Mouse (Mus musculus): ENCODE measurements around the gene Myo1d. TPM values are rescaled to one million over a fixed set of nuclear protein-coding genes. Genes with fewer than 3 reads are reported as not detected.

Gene Myo1d
- polyA plus RNA-seq, 1 experiment = 5.9 TPM

GRCm38 (mm10) chr11:80700611-80701010, 79.2 kb downstream of the Myo1d start:
- H3K4me1 ChIP-seq (replicated peaks; ENCODE audit: control insufficient read depth, insufficient read depth, low read length) = no peaks in the 10 kb centered on the region
- no peak for DNase-seq
- no peak for TF ChIP-seq POLR2A (IDR thresholded peaks at IDR 0.05; ENCODE audit: control insufficient read depth, extremely low read depth, insufficient read depth, low read length, poor library complexity)
- no peak overlapping the region for H3K27ac ChIP-seq (ENCODE audit: control insufficient read depth, insufficient read depth, low read length)
- H3K4me3 ChIP-seq (ENCODE audit: control insufficient read depth, insufficient read depth, low read length) = no peak overlapping the region
- H3K36me3 ChIP-seq (ENCODE audit: control insufficient read depth, insufficient read depth, low read length) = no peaks in the 10 kb centered on the region
- H3K27me3 ChIP-seq (ENCODE audit: control insufficient read depth, insufficient read depth, low read length) = no peaks in the 10 kb centered on the region
- 68% methylated on average over 4 of the region's 4 CpGs for WGBS

DNA sequence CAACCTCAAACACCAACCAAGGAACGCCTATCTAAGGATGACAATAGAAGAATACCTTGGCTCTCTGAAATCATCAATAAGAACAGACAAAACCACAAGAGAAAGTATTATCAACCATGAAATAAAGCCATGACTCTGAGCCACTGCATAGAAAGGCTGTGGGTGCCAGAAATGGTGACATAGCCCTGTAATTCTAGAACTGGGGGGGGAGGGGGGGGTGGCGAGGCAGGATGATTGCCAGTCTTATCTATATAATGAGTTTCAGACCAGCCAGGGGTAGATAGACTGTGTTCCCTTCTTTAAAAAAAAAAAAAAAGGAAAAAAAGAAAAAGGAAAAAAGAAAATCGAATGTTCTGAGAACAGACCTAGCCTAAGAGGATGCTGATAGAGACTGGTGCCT, 81.1 kb downstream of the Myo1d start:
- DNase-seq = no peak
- WGBS = 84% methylated on average over 3 of the region's 3 CpGs

GRCm38 (mm10) chr11:80696350-80696749, 83.5 kb downstream of the Myo1d start:
- no peak overlapping the region for H3K27ac ChIP-seq (ENCODE audit: control insufficient read depth, insufficient read depth, low read length)
- no peaks in the 10 kb centered on the region for H3K27me3 ChIP-seq (ENCODE audit: control insufficient read depth, insufficient read depth, low read length)
- WGBS = 11% methylated on average over 4 of the region's 4 CpGs
- no peaks in the 10 kb centered on the region for H3K36me3 ChIP-seq (ENCODE audit: control insufficient read depth, insufficient read depth, low read length)
- H3K4me1 ChIP-seq (replicated peaks; ENCODE audit: control insufficient read depth, insufficient read depth, low read length) = no peaks in the 10 kb centered on the region
- DNase-seq = no peak
- H3K4me3 ChIP-seq (ENCODE audit: control insufficient read depth, insufficient read depth, low read length) = no peak overlapping the region
- TF ChIP-seq CTCF (IDR thresholded peaks at IDR 0.05; ENCODE audit: borderline replicate concordance, control insufficient read depth, extremely low read depth, insufficient read depth, low read length, poor library complexity) (no peak), POLR2A (IDR thresholded peaks at IDR 0.05; ENCODE audit: control insufficient read depth, extremely low read depth, insufficient read depth, low read length, poor library complexity) (no peak)

More for the DNA sequence above, 81.1 kb downstream of the Myo1d start:
- Histone ChIP-seq H3K4me3 (ENCODE audit: control insufficient read depth, insufficient read depth, low read length) (no peak overlapping the region), H3K27me3 (ENCODE audit: control insufficient read depth, insufficient read depth, low read length) (no peaks in the 10 kb centered on the region), H3K36me3 (ENCODE audit: control insufficient read depth, insufficient read depth, low read length) (no peaks in the 10 kb centered on the region), H3K4me1 (replicated peaks; ENCODE audit: control insufficient read depth, insufficient read depth, low read length) (no peaks in the 10 kb centered on the region), H3K27ac (ENCODE audit: control insufficient read depth, insufficient read depth, low read length) (no peak overlapping the region)
- TF ChIP-seq POLR2A (IDR thresholded peaks at IDR 0.05; ENCODE audit: control insufficient read depth, extremely low read depth, insufficient read depth, low read length, poor library complexity) = no peak
- no peak for TF ChIP-seq CTCF (IDR thresholded peaks at IDR 0.05; ENCODE audit: borderline replicate concordance, control insufficient read depth, extremely low read depth, insufficient read depth, low read length, poor library complexity)

- no peak for DNase-seq
- no peaks in the 10 kb centered on the region for H3K36me3 ChIP-seq (ENCODE audit: control insufficient read depth, insufficient read depth, low read length)
- TF ChIP-seq POLR2A (IDR thresholded peaks at IDR 0.05; ENCODE audit: control insufficient read depth, extremely low read depth, insufficient read depth, low read length, poor library complexity) = no peak
- TF ChIP-seq CTCF (IDR thresholded peaks at IDR 0.05; ENCODE audit: borderline replicate concordance, control insufficient read depth, extremely low read depth, insufficient read depth, low read length, poor library complexity) = no peak
- H3K27ac ChIP-seq (ENCODE audit: control insufficient read depth, insufficient read depth, low read length) = no peak overlapping the region
- WGBS = 92% methylated on average over 5 of the region's 5 CpGs
- no peaks in the 10 kb centered on the region for H3K27me3 ChIP-seq (ENCODE audit: control insufficient read depth, insufficient read depth, low read length)
- no peak overlapping the region for H3K4me3 ChIP-seq (ENCODE audit: control insufficient read depth, insufficient read depth, low read length)
- H3K4me1 ChIP-seq (replicated peaks; ENCODE audit: control insufficient read depth, insufficient read depth, low read length) = no peaks in the 10 kb centered on the region
These were observed 95.2 kb downstream of the Myo1d start for GRCm38 (mm10) chr11:80684603-80685002.

- Histone ChIP-seq H3K4me1 (replicated peaks; ENCODE audit: control insufficient read depth, insufficient read depth, low read length) (no peaks in the 10 kb centered on the region), H3K27me3 (ENCODE audit: control insufficient read depth, insufficient read depth, low read length) (no peaks in the 10 kb centered on the region), H3K36me3 (ENCODE audit: control insufficient read depth, insufficient read depth, low read length) (no peaks in the 10 kb centered on the region), H3K27ac (ENCODE audit: control insufficient read depth, insufficient read depth, low read length) (no peak overlapping the region), H3K4me3 (ENCODE audit: control insufficient read depth, insufficient read depth, low read length) (no peak overlapping the region)
- no peak for DNase-seq
- TF ChIP-seq CTCF (IDR thresholded peaks at IDR 0.05; ENCODE audit: borderline replicate concordance, control insufficient read depth, extremely low read depth, insufficient read depth, low read length, poor library complexity) (no peak), POLR2A (IDR thresholded peaks at IDR 0.05; ENCODE audit: control insufficient read depth, extremely low read depth, insufficient read depth, low read length, poor library complexity) (no peak)
- 97% methylated on average over 3 of the region's 3 CpGs for WGBS
These were observed 97.1 kb downstream of the Myo1d start for GRCm38 (mm10) chr11:80682745-80683144.

GRCm38 (mm10) chr11:80673013-80673412, 106.8 kb downstream of the Myo1d start:
- no peak for TF ChIP-seq CTCF (IDR thresholded peaks at IDR 0.05; ENCODE audit: borderline replicate concordance, control insufficient read depth, extremely low read depth, insufficient read depth, low read length, poor library complexity)
- no peak for TF ChIP-seq POLR2A (IDR thresholded peaks at IDR 0.05; ENCODE audit: control insufficient read depth, extremely low read depth, insufficient read depth, low read length, poor library complexity)
- no peak overlapping the region for H3K4me3 ChIP-seq (ENCODE audit: control insufficient read depth, insufficient read depth, low read length)
- H3K4me1 ChIP-seq (replicated peaks; ENCODE audit: control insufficient read depth, insufficient read depth, low read length) = no peaks in the 10 kb centered on the region
- H3K27me3 ChIP-seq (ENCODE audit: control insufficient read depth, insufficient read depth, low read length) = no peaks in the 10 kb centered on the region
- no peaks in the 10 kb centered on the region for H3K36me3 ChIP-seq (ENCODE audit: control insufficient read depth, insufficient read depth, low read length)
- H3K27ac ChIP-seq (ENCODE audit: control insufficient read depth, insufficient read depth, low read length) = no peak overlapping the region
- 77% methylated on average over 7 of the region's 7 CpGs for WGBS
- no peak for DNase-seq

DNA sequence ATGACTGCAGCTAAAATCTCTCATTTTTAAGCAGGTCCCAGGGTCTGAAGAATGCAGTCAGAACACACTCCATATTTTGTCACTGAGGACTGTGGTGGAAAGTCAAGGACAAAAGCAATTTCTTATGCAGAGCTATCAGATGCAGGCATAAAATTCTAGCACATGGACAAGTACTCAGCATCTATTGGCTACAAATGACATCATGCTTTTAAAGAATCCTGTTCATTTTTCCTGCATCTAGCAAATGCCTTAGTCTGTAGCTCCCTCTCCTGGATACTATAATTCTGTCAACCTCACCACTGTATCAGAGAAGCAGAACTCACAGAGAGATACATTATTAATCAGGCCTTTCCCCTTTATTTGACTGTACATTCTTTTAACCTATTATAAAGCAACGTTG, 109.4 kb downstream of the Myo1d start:
- no peak overlapping the region for H3K27ac ChIP-seq (ENCODE audit: control insufficient read depth, insufficient read depth, low read length)
- H3K36me3 ChIP-seq (ENCODE audit: control insufficient read depth, insufficient read depth, low read length) = no peaks in the 10 kb centered on the region
- DNase-seq = peak; percentile 4
- H3K4me3 ChIP-seq (ENCODE audit: control insufficient read depth, insufficient read depth, low read length) = no peak overlapping the region
- 44% methylated on average over 1 of the region's 1 CpGs for WGBS
- TF ChIP-seq CTCF (IDR thresholded peaks at IDR 0.05; ENCODE audit: borderline replicate concordance, control insufficient read depth, extremely low read depth, insufficient read depth, low read length, poor library complexity) (no peak), POLR2A (IDR thresholded peaks at IDR 0.05; ENCODE audit: control insufficient read depth, extremely low read depth, insufficient read depth, low read length, poor library complexity) (no peak)
- H3K4me1 ChIP-seq (replicated peaks; ENCODE audit: control insufficient read depth, insufficient read depth, low read length) = no peaks in the 10 kb centered on the region
- no peaks in the 10 kb centered on the region for H3K27me3 ChIP-seq (ENCODE audit: control insufficient read depth, insufficient read depth, low read length)
